Mouse (Mus musculus) gastrocnemius, postnatal 25 days (tissue): ENCODE measurements around the gene Prickle2. TPM values are rescaled to one million over a fixed set of nuclear protein-coding genes. Genes with fewer than 3 reads are reported as not detected.

Experiments
- DNase-seq: peaks from one replicate; pipeline ENCODE4 v3.0.0; 2022
- total RNA-seq, 2 experiments: library from RNA; stranded (reverse); gene quantifications; 1 replicate in 1 of 2; 2 replicates in 1 of 2; pipeline ENCODE4 v1.2.3; 2021

Prickle2 gene
- total RNA-seq, 2 experiments from 2014 or later, result 1.8 to 2.4 TPM

- no peak for DNase-seq
Observed at GRCm38 (mm10) chr6:92589381-92590065, 116.4 kb downstream of the Prickle2 start.

- DNase-seq, result no peak
Observed at GRCm38 (mm10) chr6:92584026-92584425, 121.9 kb downstream of the Prickle2 start.

- DNase-seq, result no peak
Observed at GRCm38 (mm10) chr6:92575227-92575626, 130.7 kb downstream of the Prickle2 start.

GRCm38 (mm10) chr6:92572139-92572538 is 133.8 kb downstream of the Prickle2 start:
- DNase-seq, result no peak

- DNase-seq, result no peak
Observed at GRCm38 (mm10) chr6:92570090-92570489, 135.9 kb downstream of the Prickle2 start.

- no peak for DNase-seq
Observed at GRCm38 (mm10) chr6:92569283-92569682, 136.7 kb downstream of the Prickle2 start.

GRCm38 (mm10) chr6:92559261-92559660 is 146.7 kb downstream of the Prickle2 start:
- no peak for DNase-seq

- DNase-seq, result no peak
Observed at GRCm38 (mm10) chr6:92555675-92556074, 150.3 kb downstream of the Prickle2 start.

GRCm38 (mm10) chr6:92553086-92553485 is 152.9 kb downstream of the Prickle2 start:
- DNase-seq, result no peak

- no peak for DNase-seq
Observed at GRCm38 (mm10) chr6:92549246-92549645, 156.7 kb downstream of the Prickle2 start.

GRCm38 (mm10) chr6:92545204-92545603 is 160.8 kb downstream of the Prickle2 start:
- no peak for DNase-seq

GRCm38 (mm10) chr6:92543825-92544224 is 162.1 kb downstream of the Prickle2 start:
- no peak for DNase-seq

GRCm38 (mm10) chr6:92542402-92543101 is 163.4 kb downstream of the Prickle2 start:
- peak; percentile 12 for DNase-seq

- DNase-seq, result peak; percentile 47
Observed at GRCm38 (mm10) chr6:92534226-92535031, 171.5 kb downstream of the Prickle2 start.

- no peak for DNase-seq
Observed at GRCm38 (mm10) chr6:92533306-92534063, 172.5 kb downstream of the Prickle2 start.

- no peak for DNase-seq
Observed at GRCm38 (mm10) chr6:92532896-92533295, 173.1 kb downstream of the Prickle2 start.

GRCm38 (mm10) chr6:92532331-92532730 is 173.6 kb downstream of the Prickle2 start:
- no peak for DNase-seq

- DNase-seq, result no peak
Observed at GRCm38 (mm10) chr6:92526212-92526611, 179.7 kb downstream of the Prickle2 start.

GRCm38 (mm10) chr6:92525646-92526045 is 180.3 kb downstream of the Prickle2 start:
- DNase-seq, result no peak

GRCm38 (mm10) chr6:92521526-92522075 is 184.4 kb downstream of the Prickle2 start:
- peak; percentile 38 for DNase-seq

- no peak for DNase-seq
Observed at GRCm38 (mm10) chr6:92520088-92520875, 185.7 kb downstream of the Prickle2 start.
